Mouse (Mus musculus): Measurements from ENCODE around the gene Pex5l. TPM values are rescaled to one million over a fixed set of nuclear protein-coding genes. Genes with fewer than 3 reads are reported as not detected.

Gene Pex5l
- total and polyA plus RNA-seq, 3 experiments: not detected

DNA sequence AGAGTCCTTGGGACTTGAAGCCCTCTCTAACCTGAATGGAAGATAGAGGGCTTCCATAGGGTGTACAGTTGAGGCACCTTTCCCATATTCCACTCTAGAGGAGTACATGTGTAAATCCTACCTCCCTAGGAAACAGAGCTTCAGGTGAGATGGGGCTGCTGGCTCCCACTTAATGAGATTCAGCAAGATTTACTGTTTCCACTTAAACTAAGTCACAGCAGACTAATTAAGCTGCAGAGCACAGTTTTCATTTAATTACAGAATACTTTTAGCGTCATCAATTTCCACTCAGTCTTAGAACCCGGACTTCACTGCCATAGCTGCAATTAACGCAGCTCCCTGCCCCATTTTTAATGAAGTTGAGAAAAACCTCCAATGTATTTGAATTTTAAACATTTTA, 181.6 kb downstream of the Pex5l start (continued):
- TF ChIP-seq UBTF (IDR thresholded peaks at IDR 0.05; ENCODE audit: borderline replicate concordance, insufficient read depth, low read depth, low read length) (no peak), RCOR1 (IDR thresholded peaks at IDR 0.05; ENCODE audit: low read depth, low read length) (no peak), MXI1 (IDR thresholded peaks at IDR 0.05; ENCODE audit: low read depth, low read length) (no peak)

DNA sequence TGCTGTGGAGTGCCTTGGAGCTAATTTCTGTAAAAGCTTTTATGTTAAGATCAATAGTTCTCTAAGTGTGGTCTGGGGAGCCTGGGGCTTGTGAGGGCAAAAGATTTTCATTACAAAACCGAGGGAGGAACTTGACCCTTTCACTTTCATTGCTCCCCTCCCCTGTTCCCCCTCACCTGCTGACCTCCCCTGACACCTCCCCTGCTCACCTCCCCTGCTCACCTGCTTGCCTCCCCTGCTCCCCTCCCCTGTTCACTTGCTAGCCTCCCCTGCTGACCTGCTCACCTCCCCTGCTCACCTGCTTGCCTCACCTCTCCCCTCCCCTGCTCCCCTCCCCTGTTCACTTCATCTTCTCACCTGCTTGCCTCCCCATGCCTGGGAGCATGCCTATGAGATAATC, 191.7 kb downstream of the Pex5l start:
- H3K4me3 ChIP-seq (ENCODE audit: control insufficient read depth in 1 of 2, insufficient read depth in 1 of 2, low read depth in 2 of 2, low read length in 2 of 2): no peak overlapping the region
- no peaks in the 10 kb centered on the region for H3K4me1 ChIP-seq (ENCODE audit: control insufficient read depth in 1 of 2, insufficient read depth in 2 of 2, low read length in 2 of 2)
- H3K27me3 ChIP-seq (ENCODE audit: control insufficient read depth in 1 of 2, insufficient read depth in 2 of 2, low read length in 2 of 2): no peaks in the 10 kb centered on the region
- no peak overlapping the region for H3K9ac ChIP-seq (ENCODE audit: control insufficient read depth, low read depth, low read length, poor library complexity, severe bottlenecking)
- no peak for TF ChIP-seq CTCF (IDR thresholded peaks at IDR 0.05 in 2 of 3, conservative IDR thresholded peaks at IDR 0.05 in 1 of 3; ENCODE audit: control insufficient read depth in 1 of 3, insufficient read depth in 1 of 3, low read depth in 2 of 3, low read length in 3 of 3, poor library complexity in 1 of 3, severe bottlenecking in 1 of 3)
- TF ChIP-seq MYC (IDR thresholded peaks at IDR 0.05; ENCODE audit: low read depth, low read length): no peak
- TF ChIP-seq ETS1 (IDR thresholded peaks at IDR 0.05; ENCODE audit: low read depth, low read length): no peak
- TF ChIP-seq E2F4 (IDR thresholded peaks at IDR 0.05; ENCODE audit: borderline replicate concordance, low read depth, low read length): no peak
- no peak for TF ChIP-seq KAT2A (conservative IDR thresholded peaks at IDR 0.05; ENCODE audit: low read depth, low read length)
- no peak for TF ChIP-seq RCOR1 (IDR thresholded peaks at IDR 0.05; ENCODE audit: low read depth, low read length)
- TF ChIP-seq MAX (IDR thresholded peaks at IDR 0.05; ENCODE audit: low read length): no peak
- TF ChIP-seq ZNF384 (IDR thresholded peaks at IDR 0.05; ENCODE audit: low read depth, low read length): no peak
- TF ChIP-seq RAD21 (IDR thresholded peaks at IDR 0.05; ENCODE audit: low read depth, low read length): no peak
- no peak for TF ChIP-seq MAZ (IDR thresholded peaks at IDR 0.05; ENCODE audit: low read depth, low read length)
- no peak for TF ChIP-seq EP300 (IDR thresholded peaks at IDR 0.05; ENCODE audit: low read depth in 1 of 2, low read length in 2 of 2)
- DNase-seq (ENCODE audit: low read depth, low spot score): no peak
- H3K9me3 ChIP-seq (replicated peaks; ENCODE audit: insufficient read depth, low read length): no peaks in the 10 kb centered on the region
- no peaks in the 10 kb centered on the region for H3K36me3 ChIP-seq (ENCODE audit: control insufficient read depth in 1 of 2, insufficient read depth in 2 of 2, low read length in 2 of 2)
- no peaks in the 10 kb centered on the region for H3K79me2 ChIP-seq (ENCODE audit: control insufficient read depth, insufficient read depth, low read length, poor library complexity)
- H3K27ac ChIP-seq (ENCODE audit: control insufficient read depth, low read depth, low read length): no peak overlapping the region

DNA sequence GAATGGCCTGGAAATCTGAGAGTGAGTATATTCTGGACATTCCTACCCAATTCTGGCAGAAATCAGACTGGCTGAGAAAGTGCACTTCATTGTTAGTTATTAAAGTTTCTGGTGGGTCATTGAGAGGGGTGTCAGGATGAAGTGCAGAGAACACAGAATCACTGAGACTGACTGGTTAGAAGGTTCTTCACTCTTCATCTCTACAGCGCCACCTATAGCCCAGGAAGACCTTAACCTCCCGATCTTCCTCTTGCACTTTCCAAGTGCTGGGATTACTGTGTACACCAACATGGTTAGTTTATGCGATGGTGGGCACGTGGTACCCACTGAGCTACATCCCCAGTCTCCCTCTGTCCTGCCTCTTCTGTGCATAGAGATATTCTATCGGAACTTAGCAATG, 195.6 kb downstream of the Pex5l start:
- Histone ChIP-seq H3K4me3 (ENCODE audit: control insufficient read depth in 1 of 2, insufficient read depth in 1 of 2, low read depth in 2 of 2, low read length in 2 of 2) (no peak overlapping the region), H3K9me3 (replicated peaks; ENCODE audit: insufficient read depth, low read length) (no peaks in the 10 kb centered on the region), H3K4me1 (ENCODE audit: control insufficient read depth in 1 of 2, insufficient read depth in 2 of 2, low read length in 2 of 2) (no peaks in the 10 kb centered on the region), H3K9ac (ENCODE audit: control insufficient read depth, low read depth, low read length, poor library complexity, severe bottlenecking) (no peak overlapping the region), H3K36me3 (ENCODE audit: control insufficient read depth in 1 of 2, insufficient read depth in 2 of 2, low read length in 2 of 2) (no peaks in the 10 kb centered on the region), H3K79me2 (ENCODE audit: control insufficient read depth, insufficient read depth, low read length, poor library complexity) (no peaks in the 10 kb centered on the region), H3K27me3 (ENCODE audit: control insufficient read depth in 1 of 2, insufficient read depth in 2 of 2, low read length in 2 of 2) (no peaks in the 10 kb centered on the region), H3K27ac (ENCODE audit: control insufficient read depth, low read depth, low read length) (no peak overlapping the region)
- TF ChIP-seq ZMIZ1 (IDR thresholded peaks at IDR 0.05; ENCODE audit: low read depth, low read length): no peak
- peak in 1 of 3 experiments; percentile 13; a peak in 1 of 6 replicates for TF ChIP-seq CTCF (IDR thresholded peaks at IDR 0.05 in 2 of 3, conservative IDR thresholded peaks at IDR 0.05 in 1 of 3; ENCODE audit: control insufficient read depth in 1 of 3, insufficient read depth in 1 of 3, low read depth in 2 of 3, low read length in 3 of 3, poor library complexity in 1 of 3, severe bottlenecking in 1 of 3)
- no peak for TF ChIP-seq MAX (IDR thresholded peaks at IDR 0.05; ENCODE audit: low read length)
- TF ChIP-seq POLR2AphosphoS5 (IDR thresholded peaks at IDR 0.05; ENCODE audit: borderline replicate concordance, low read depth, low read length): no peak
- DNase-seq (ENCODE audit: low read depth, low spot score): peak; percentile 5
